Mouse (Mus musculus): ENCODE data around the gene Tmem189. TPM values are rescaled to one million over a fixed set of nuclear protein-coding genes. Genes with fewer than 3 reads are reported as not detected.

Tmem189 gene
- 31.3 and 75.1 TPM in 2 replicates for polyA plus RNA-seq (2012; rRNA removed; ENCODE audit: low replicate concordance)

DNA sequence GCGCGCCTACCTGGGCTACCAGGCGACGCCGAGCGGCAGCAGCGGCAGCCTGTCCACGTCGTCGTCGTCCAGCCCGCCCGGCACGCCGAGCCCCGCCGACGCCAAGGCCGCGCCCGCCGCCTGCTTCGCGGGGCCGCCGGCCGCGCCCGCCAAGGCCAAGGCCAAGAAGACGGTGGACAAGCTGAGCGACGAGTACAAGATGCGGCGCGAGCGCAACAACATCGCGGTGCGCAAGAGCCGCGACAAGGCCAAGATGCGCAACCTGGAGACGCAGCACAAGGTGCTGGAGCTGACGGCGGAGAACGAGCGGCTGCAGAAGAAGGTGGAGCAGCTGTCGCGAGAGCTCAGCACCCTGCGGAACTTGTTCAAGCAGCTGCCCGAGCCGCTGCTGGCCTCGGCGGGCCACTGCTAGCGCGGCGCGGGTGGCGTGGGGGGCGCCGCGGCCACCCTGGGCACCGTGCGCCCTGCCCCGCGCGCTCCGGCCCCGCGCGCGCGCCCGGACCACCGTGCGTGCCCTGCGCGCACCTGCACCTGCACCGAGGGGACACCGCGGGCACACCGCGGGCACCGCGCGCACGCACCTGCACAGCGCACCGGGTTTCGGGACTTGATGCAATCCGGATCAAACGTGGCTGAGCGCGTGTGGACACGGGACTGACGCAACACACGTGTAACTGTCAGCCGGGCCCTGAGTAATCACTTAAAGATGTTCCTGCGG lies at the start of gene Tmem189:
Gene Tmem189, minus strand, starts transcription at position 322 of the 718 bp plus-strand sequence.

DNA sequence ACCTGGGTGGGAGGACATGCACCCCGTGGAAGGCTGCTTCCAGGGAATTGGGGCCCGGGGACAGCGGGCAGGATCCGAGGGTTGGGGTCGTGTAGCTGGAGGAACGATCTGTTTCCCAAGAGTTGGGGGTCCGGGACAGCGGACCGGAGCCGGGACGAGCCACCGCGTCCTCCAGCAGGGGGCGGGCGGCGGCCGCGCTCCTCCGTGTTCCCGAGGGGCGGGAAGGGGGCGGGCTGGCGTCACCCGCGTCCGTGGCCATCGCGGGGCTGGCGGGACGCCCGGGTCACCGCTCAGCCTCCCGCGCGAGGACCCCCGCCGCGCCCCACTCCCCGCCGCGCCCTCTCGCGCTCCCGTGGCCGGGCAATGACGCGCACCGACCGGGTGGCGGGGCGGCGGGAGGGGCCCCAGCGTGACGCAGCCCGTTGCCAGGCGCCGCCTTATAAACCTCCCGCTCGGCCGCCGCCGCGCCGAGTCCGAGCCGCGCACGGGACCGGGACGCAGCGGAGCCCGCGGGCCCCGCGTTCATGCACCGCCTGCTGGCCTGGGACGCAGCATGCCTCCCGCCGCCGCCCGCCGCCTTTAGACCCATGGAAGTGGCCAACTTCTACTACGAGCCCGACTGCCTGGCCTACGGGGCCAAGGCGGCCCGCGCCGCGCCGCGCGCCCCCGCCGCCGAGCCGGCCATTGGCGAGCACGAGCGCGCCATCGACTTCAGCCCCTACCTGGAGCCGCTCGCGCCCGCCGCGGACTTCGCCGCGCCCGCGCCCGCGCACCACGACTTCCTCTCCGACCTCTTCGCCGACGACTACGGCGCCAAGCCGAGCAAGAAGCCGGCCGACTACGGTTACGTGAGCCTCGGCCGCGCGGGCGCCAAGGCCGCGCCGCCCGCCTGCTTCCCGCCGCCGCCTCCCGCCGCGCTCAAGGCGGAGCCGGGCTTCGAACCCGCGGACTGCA lies 847 bp downstream of the Tmem189 start, which contains the start of gene Cebpb:
Gene Cebpb, plus strand, starts transcription at position 418 of the 954 bp plus-strand sequence.

DNA sequence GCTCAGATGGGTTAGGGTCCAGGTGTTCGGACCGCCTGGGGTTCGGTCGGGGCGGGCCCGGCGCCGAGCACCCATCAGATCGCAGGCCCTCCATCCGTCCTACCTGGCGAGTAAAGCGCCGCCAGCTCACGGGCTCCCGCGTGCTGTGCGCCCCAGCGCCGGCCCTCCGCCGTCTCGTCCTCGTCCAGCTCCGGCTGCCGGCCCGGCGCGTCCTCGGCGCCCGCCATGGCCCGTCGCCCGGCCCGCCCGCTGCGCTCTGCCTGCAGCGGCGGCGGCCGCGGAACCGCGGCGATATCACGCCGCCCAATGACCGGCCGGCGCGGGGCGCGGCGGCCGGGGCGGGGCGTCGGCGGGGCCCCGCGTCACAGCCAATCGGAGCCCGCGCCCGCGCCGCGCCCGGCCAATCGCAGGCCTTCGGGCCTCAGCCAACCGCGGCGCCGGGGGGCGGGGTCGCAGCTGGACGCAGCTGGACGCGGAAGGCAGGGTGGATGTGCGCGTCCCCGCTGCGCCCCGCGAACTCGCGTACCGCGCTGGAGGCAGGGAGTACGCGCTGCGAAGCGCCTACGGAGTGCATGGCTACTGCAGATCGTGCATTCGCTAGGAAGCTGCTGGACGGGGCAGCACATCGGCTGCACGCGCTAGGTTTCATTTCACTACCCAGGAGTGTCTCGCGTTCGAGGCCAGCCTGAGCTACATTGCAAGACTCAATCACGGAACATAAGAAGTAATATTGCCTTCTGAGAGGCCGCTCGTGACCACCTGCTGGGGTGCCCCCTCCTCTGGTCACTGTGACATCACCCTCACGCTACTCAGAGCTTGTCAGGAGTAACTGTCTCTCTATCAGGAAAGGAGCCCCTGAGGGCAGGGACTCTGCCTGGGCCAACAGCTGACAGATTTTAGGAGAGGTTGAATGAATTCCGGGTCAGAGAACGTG lies 28.1 kb downstream of the Tmem189 start, which contains the start of gene Gm20431:
Gene Gm20431, minus strand, starts transcription at position 227 of the 934 bp plus-strand sequence.

GRCm38 (mm10) chr2:167631591-167632448 lies 57.8 kb downstream of the Tmem189 start, which contains the start of gene Ube2v1:
Ube2v1 (minus strand) TSS chr2:167632095.

Other genes starting within 250 kb of the Tmem189 start
- 62.9 and 102 TPM in 2 replicates for gene Rnf114, start 197.2 kb downstream of the Tmem189 start, polyA plus RNA-seq (2012; rRNA removed; ENCODE audit: low replicate concordance)
- gene Spata2, start 196.9 kb downstream of the Tmem189 start, polyA plus RNA-seq (2012; rRNA removed; ENCODE audit: low replicate concordance): 37.5 and 44.1 TPM in 2 replicates
- 14.7 and 15.1 TPM in 2 replicates for gene Snai1, start 151.6 kb downstream of the Tmem189 start, polyA plus RNA-seq (2012; rRNA removed; ENCODE audit: low replicate concordance)
- 81.3 and 134 TPM in 2 replicates for gene Ube2v1, start 57.7 kb downstream of the Tmem189 start, polyA plus RNA-seq (2012; rRNA removed; ENCODE audit: low replicate concordance)
- 30.0 TPM in 1 of 2 replicates, not detected in the other for gene Gm20431, start 28.3 kb downstream of the Tmem189 start, polyA plus RNA-seq (2012; rRNA removed; ENCODE audit: low replicate concordance)
- 202 and 820 TPM in 2 replicates for gene Cebpb, start 907 bp downstream of the Tmem189 start, polyA plus RNA-seq (2012; rRNA removed; ENCODE audit: low replicate concordance)
- gene Ptpn1, start 242.2 kb upstream of the Tmem189 start, polyA plus RNA-seq (2012; rRNA removed; ENCODE audit: low replicate concordance): 19.0 and 22.3 TPM in 2 replicates

Data from duodenum, adult 2 months (tissue).